Mouse (Mus musculus) kidney, embryonic 14.5 days (tissue): ENCODE data around the gene Cmtr1. TPM values are rescaled to one million over a fixed set of nuclear protein-coding genes. Genes with fewer than 3 reads are reported as not detected.

ENCODE experiments used
- ATAC-seq: fragments of 200-750 bp; cut with Nextera tagmentation; 2 replicates; pipeline ENCODE4 v1.8.0; 2017; ENCODE audit warnings: moderate number of reproducible peaks, mild to moderate bottlenecking, moderate TSS enrichment, moderate library complexity; ENCODE audit not compliant: low FRiP score, low TSS enrichment
- H3K27ac ChIP-seq: fragments of 300-500 bp; sonication (generic); 2 replicates; pipeline ENCODE4 v1.5.1; 2014; ENCODE audit warnings: low read depth, mild to moderate bottlenecking, low read length, moderate library complexity, mixed read lengths
- H3K27me3 ChIP-seq: fragments of 300-500 bp; sonication (generic); 2 replicates; pipeline ENCODE4 v1.6.1; 2014; ENCODE audit warnings: mild to moderate bottlenecking, low read length; ENCODE audit not compliant: control insufficient read depth, insufficient read depth
- H3K36me3 ChIP-seq: fragments of 300-500 bp; sonication (generic); 2 replicates; pipeline ENCODE4 v1.6.1; 2014; ENCODE audit warnings: low read length, mixed read lengths; ENCODE audit not compliant: control insufficient read depth, insufficient read depth
- H3K4me1 ChIP-seq: fragments of 300-500 bp; sonication (generic); 2 replicates; pipeline ENCODE4 v1.6.1; 2014; ENCODE audit warnings: low read length, mixed read lengths; ENCODE audit not compliant: control insufficient read depth, insufficient read depth
- H3K4me2 ChIP-seq: fragments of 300-500 bp; sonication (generic); replicated peaks from 2 replicates; pipeline ENCODE4 v1.6.1; 2014; ENCODE audit warnings: low read depth, mild to moderate bottlenecking, low read length
- H3K4me3 ChIP-seq: fragments of 300-500 bp; sonication (generic); 2 replicates; pipeline ENCODE4 v1.5.1; 2014; ENCODE audit warnings: mild to moderate bottlenecking, low read length
- H3K9ac ChIP-seq: fragments of 300-500 bp; sonication (generic); 2 replicates; pipeline ENCODE4 v1.6.1; 2014; ENCODE audit warnings: low read depth, mild to moderate bottlenecking, low read length, moderate library complexity
- H3K9me3 ChIP-seq: fragments of 300-500 bp; sonication (generic); 2 replicates; pipeline ENCODE4 v1.6.1; 2016; ENCODE audit warnings: low read length; ENCODE audit not compliant: control insufficient read depth
- WGBS: fragments of 180-500 bp; shearing (Covaris S2); extraction: QIAGEN DNeasy Blood & Tissue Kit; methylation state at CpG from one replicate; pipeline ENCODE4 v1.1.7; 2014; 5-methylcytosine and 5-hydroxymethylcytosine counted together
- polyA plus RNA-seq: library from polyadenylated mRNA; unstranded; fragments of >200 nt; fragmentation: Nextera tagmentation; extraction: Ambion mirVana; gene quantifications from 2 replicates; pipeline ENCODE4 v1.2.1, GENCODE M21; 2014

Gene Cmtr1
- polyA plus RNA-seq, 1 experiment from 2014 or later = 111 TPM

DNA sequence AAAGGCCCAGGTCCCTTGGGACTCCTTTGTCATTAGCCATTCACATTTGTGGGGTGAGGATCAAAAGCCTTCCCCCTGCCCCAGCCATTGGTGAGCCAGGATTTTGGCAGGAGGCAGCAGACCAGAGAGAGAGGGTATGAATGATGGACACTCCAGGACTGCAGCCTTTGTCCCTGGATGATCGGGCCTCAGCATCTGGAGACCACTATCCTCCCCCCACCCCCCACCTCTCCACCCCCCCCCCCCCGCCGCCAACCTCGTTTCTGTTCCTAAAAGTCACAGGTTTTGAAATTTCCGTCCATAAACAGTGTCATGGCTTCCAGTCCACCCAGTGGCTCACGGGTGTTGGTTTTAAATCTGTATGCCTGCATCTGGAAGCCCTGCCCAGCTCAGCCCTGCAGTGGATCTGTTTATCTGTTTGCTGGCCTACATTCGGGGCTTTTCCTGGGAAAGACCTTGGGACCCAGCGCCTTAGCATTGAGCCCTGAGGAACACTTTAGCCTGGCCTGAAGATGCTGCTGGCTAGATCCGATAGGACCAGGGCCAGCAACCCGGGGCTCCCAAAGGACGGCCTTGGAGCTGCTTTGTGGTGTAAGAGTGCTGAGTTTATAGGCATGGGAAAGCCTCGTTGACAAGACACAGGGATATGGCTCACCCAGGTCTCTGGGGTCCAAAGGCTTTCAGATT lies 71.0 kb downstream of the Cmtr1 start:
- WGBS = 60% methylated on average over 12 of the region's 12 CpGs
- no peak for ATAC-seq
- no peak overlapping the region for H3K27ac ChIP-seq
- peaks cover 12% of the 10 kb centered on the region; the same call in 1 of the 2 replicates for H3K4me1 ChIP-seq
- no peaks in the 10 kb centered on the region for H3K36me3 ChIP-seq
- no peaks in the 10 kb centered on the region; the same call in 1 of the 2 replicates for H3K9me3 ChIP-seq
- H3K27me3 ChIP-seq = peaks cover 3% of the 10 kb centered on the region; the same call in 1 of the 2 replicates
- no peak overlapping the region for H3K4me3 ChIP-seq
- no peak overlapping the region for H3K9ac ChIP-seq
- H3K4me2 ChIP-seq = no peak overlapping the region

DNA sequence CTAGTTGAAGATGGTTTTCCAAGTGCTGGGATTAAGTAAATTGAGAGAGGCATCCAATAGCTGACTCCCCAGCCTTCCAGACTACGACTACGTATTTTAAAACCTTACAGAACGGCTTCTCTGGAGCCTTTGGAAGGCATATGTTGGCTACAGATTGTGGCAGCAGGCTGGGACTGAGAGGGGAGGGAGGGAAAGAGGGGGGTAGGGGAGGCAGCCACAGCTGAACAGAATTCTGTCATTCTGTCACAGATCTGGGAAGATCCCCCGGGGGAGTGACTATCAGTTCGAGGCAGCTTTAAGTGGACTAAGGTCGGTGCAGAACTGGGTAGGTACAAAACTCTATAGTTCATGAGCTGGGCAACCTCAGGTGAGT lies 71.5 kb downstream of the Cmtr1 start:
- Histone ChIP-seq H3K36me3 (no peaks in the 10 kb centered on the region), H3K9me3 (no peaks in the 10 kb centered on the region; the same call in 1 of the 2 replicates), H3K4me2 (no peak overlapping the region), H3K27me3 (peaks cover 3% of the 10 kb centered on the region; the same call in 1 of the 2 replicates), H3K4me3 (no peak overlapping the region), H3K9ac (no peak overlapping the region), H3K27ac (no peak overlapping the region), H3K4me1 (peaks cover 13% of the 10 kb centered on the region; the same call in 1 of the 2 replicates)
- no peak for ATAC-seq
- WGBS = 59% methylated on average over 6 of the region's 6 CpGs

GRCm38 (mm10) chr17:29732522-29732921 lies 72.1 kb downstream of the Cmtr1 start:
- Histone ChIP-seq H3K4me3 (no peak overlapping the region), H3K36me3 (no peaks in the 10 kb centered on the region), H3K9ac (no peak overlapping the region), H3K9me3 (no peaks in the 10 kb centered on the region; the same call in 1 of the 2 replicates), H3K27ac (no peak overlapping the region), H3K27me3 (peaks cover 3% of the 10 kb centered on the region; the same call in 1 of the 2 replicates), H3K4me2 (no peak overlapping the region), H3K4me1 (peaks cover 13% of the 10 kb centered on the region; the same call in 1 of the 2 replicates)
- ATAC-seq = no peak
- 78% methylated on average over 2 of the region's 2 CpGs for WGBS

- no peak overlapping the region for H3K9ac ChIP-seq
- peaks cover 3% of the 10 kb centered on the region; the same call in 1 of the 2 replicates for H3K27me3 ChIP-seq
- H3K27ac ChIP-seq = no peak overlapping the region
- H3K4me1 ChIP-seq = peaks cover 20% of the 10 kb centered on the region
- peak; percentile 66 for ATAC-seq
- H3K36me3 ChIP-seq = no peaks in the 10 kb centered on the region
- H3K4me3 ChIP-seq = no peak overlapping the region
- 22% methylated on average over 15 of the region's 15 CpGs for WGBS
- no peaks in the 10 kb centered on the region; the same call in 1 of the 2 replicates for H3K9me3 ChIP-seq
- H3K4me2 ChIP-seq = no peak overlapping the region
These were observed 76.1 kb downstream of the Cmtr1 start for GRCm38 (mm10) chr17:29736448-29737014.

- Histone ChIP-seq H3K9ac (no peak overlapping the region), H3K36me3 (no peaks in the 10 kb centered on the region), H3K27me3 (no peaks in the 10 kb centered on the region), H3K4me3 (no peak overlapping the region), H3K4me2 (peak overlapping the region; percentile 22; the same call in 1 of the 2 replicates), H3K4me1 (peaks cover 20% of the 10 kb centered on the region), H3K9me3 (no peaks in the 10 kb centered on the region), H3K27ac (no peak overlapping the region)
- 29% methylated on average over 22 of the region's 22 CpGs for WGBS
- ATAC-seq = peak; percentile 62
These were observed 77.7 kb downstream of the Cmtr1 start for GRCm38 (mm10) chr17:29737849-29738804.

DNA sequence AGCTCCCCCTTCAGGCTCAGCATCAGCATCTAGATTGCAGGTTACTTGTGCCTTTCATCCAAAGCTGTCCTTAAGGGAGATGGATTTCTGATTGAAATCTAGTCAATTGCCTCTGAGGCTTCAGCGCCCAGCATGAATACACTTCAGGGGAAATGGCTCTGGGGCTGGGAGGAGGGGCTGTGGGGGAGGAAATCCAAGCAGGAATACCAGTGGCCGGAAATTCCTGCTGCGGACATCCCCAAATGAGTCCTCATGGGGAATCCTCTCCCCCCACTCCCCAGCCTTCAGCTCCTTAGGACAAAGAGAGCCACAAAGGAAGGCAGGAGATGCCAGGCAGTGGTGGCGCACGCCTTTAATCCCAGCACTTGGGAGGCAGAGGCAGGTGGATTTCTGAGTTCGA lies 87.1 kb downstream of the Cmtr1 start:
- ATAC-seq = no peak
- peaks cover 23% of the 10 kb centered on the region for H3K4me1 ChIP-seq

GRCm38 (mm10) chr17:29754510-29754909 lies 94.1 kb downstream of the Cmtr1 start:
- Histone ChIP-seq H3K27me3 (0 out of 2 replicates have a peak, but pooled peaks cover 3% of the 10 kb centered on the region), H3K4me3 (no peak overlapping the region), H3K9me3 (no peaks in the 10 kb centered on the region), H3K36me3 (no peaks in the 10 kb centered on the region), H3K9ac (no peak overlapping the region), H3K27ac (no peak overlapping the region), H3K4me1 (peaks cover 9% of the 10 kb centered on the region), H3K4me2 (no peak overlapping the region)
- 58% methylated on average over 4 of the region's 4 CpGs for WGBS
- ATAC-seq = no peak

More for the DNA sequence above, 87.1 kb downstream of the Cmtr1 start:
- Histone ChIP-seq H3K36me3 (no peaks in the 10 kb centered on the region), H3K9ac (no peak overlapping the region), H3K9me3 (no peaks in the 10 kb centered on the region), H3K27me3 (0 out of 2 replicates have a peak, but pooled peaks cover 3% of the 10 kb centered on the region), H3K27ac (no peak overlapping the region), H3K4me2 (no peak overlapping the region), H3K4me3 (no peak overlapping the region)
- 50% methylated on average over 6 of the region's 6 CpGs for WGBS
